Mouse (Mus musculus) embryo, embryonic 10 days (tissue): Measurements from ENCODE around the gene Lilr4b.
"Not testable (repeated sequence)": the region's sequence is repeated elsewhere in the genome, so short reads cannot be mapped to it uniquely, and the experiment has no call there.

ENCODE experiments used
- DNase-seq: peaks from one replicate; pipeline ENCODE4 v3.0.0-alpha.2; 2015; ENCODE audit warnings: low spot score

The Lilr4b gene

DNA sequence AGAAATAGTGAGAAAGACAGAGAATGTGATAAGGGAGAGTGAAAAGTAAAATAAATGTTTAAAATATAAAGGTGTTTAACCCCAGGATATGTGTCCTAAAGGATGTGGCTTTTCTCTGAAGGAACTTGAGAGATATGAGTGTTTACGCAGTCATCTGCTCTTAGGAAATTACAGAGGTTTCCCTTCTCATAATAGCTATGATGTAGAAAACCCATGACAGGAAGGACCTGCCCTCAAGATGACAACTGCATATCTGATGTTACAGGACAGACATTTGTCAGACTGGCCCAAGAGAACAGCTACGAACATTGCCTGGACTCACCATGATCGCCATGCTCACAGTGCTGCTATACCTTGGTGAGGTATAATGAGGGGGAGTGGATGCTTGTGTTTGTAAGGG lies at the start of gene Lilr4b, which contains the start of gene Gm49339:
Lilr4b (plus strand) TSS at position 236 of the 400 bp plus-strand sequence.
Gm49339 (plus strand) TSS at position 216 of the 400 bp plus-strand sequence.
- not testable (repeated sequence) for DNase-seq

DNA sequence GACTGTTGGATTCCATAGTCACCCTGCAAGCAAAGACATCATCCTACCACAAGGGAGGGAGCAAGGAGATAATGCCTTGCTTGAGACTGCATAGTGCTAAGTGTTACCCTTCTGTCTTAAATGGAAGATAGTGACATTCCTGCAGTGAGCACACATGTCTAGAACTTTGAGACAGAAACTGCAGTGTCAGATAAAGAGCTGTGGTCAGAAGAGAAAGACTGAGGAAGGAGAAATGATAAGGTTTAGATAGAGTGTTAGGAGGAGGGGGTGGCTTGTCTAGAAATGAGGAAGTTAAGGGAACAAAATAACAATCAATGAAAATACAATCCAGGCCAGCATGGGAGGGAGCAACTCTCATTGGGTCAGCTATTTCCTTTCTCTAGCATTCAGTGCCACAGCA lies 47.5 kb upstream of the Lilr4b start:
- no peak for DNase-seq

GRCm38 (mm10) chr10:51435684-51436083 lies 44.7 kb upstream of the Lilr4b start:
- DNase-seq = no peak

DNA sequence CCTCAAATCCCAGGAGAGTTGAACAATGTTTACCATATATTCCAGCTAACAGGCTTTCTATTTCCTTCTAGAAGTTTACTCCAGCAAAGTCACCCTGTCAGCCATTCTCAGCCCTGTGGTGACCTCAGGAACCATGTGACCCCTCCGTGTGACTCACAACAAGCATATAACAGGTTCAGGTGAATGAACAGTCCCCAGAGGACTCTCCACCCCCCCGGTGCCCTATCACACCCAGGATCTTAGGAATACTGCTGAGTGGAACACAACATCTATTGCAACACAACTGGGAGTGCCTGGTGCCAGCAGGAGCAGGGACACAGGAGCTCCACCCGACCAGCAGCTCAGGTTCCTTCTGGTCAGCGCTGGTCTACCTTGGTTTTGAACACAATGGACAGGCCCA lies 28.8 kb upstream of the Lilr4b start:
- DNase-seq = no peak

DNA sequence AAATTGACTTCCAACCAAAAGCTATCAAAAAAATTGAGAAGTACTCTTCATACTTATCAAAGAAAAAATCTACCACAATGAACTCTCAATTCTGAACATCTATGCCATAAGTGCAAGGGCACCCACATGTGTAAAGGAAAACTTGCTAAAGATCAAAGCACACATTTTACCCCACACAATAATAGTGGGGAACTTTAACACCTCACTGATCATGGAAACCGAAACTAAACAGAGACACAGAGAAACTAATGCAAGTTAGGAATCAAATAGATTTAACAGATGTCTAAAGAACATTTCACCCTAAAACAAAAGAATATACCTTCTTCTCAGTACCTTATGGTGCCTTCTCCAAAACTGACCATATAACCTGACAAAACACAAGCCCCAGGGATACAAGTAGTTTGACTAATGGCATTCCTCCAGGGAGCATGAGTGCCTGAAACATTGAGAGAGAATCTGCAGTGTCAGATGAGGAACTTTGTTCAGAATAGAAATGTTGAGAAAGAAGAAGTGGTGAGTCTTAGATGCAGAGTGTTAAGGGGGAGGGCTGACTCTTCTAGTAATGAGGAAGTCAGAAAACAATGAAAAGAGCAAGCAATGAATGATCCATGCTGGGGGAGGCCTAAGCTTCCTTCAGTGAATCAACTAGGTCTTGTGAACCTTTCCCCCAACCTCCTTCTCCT lies 26.7 kb upstream of the Lilr4b start:
- no peak for DNase-seq

- no peak for DNase-seq
Measured at GRCm38 (mm10) chr10:51454365-51454764, 26.1 kb upstream of the Lilr4b start.

GRCm38 (mm10) chr10:51455762-51456161 lies 24.7 kb upstream of the Lilr4b start:
- DNase-seq = no peak

GRCm38 (mm10) chr10:51456369-51456768 lies 24.1 kb upstream of the Lilr4b start:
- DNase-seq = no peak

GRCm38 (mm10) chr10:51463800-51464199 lies 16.6 kb upstream of the Lilr4b start:
- DNase-seq = not testable (repeated sequence)

- not testable (repeated sequence) for DNase-seq
Measured at GRCm38 (mm10) chr10:51490691-51491090, 10.3 kb downstream of the Lilr4b start, which contains the start of gene Lilrb4a. Lilrb4a (plus strand) TSS chr10:51490956.

- DNase-seq = no peak
Measured at GRCm38 (mm10) chr10:51520021-51520420, 39.6 kb downstream of the Lilr4b start.

GRCm38 (mm10) chr10:51521453-51521852 lies 41.0 kb downstream of the Lilr4b start:
- no peak for DNase-seq

- no peak for DNase-seq
Measured at GRCm38 (mm10) chr10:51526090-51526489, 45.7 kb downstream of the Lilr4b start.

GRCm38 (mm10) chr10:51526633-51527032 lies 46.2 kb downstream of the Lilr4b start:
- no peak for DNase-seq

DNA sequence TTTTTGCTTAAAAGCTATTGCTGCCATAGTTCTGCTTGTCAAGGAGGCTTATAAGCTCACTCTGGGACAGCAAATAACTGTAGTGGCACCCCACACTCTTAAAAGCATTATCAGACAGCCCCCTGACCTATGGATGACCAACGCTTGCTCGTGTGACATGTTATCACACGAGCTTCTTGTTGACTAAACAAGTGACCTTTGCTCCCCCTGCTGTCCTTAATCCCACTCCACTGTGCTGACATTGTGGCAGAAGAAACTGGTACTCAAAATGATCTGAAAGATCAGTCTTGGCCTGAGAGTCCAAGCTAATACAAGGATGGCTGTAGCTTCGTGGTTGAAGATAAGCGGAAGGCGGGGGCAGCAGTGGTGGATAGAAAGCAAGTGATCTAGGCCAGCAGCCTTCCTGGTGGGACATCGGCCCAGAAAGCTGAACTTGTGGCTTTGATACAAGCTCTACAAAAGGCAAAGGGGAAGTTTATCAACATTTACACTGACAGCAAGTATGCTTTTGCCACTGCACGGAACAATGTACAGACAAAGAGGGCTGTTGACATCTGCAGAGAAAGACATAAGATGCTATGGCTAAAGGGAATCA lies 48.5 kb downstream of the Lilr4b start:
- DNase-seq = no peak

DNA sequence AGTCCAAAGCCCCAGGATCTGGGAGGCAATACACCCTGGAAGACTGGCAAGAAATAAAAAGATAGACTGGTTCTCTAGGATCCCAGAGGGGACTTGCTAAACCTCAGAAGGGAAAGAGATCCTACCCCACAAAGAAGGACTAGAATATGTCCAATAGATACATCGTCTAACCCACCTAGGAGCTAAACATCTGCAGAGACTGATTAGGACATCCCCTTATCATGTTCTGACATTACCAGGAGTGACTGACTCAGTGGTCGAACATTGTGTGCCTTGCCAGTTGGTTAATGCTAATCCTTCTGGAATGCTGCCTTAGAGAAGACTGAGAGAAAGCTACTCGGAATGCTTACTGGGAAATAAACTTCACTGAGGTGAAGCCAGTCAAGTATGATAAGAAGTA lies 49.1 kb downstream of the Lilr4b start:
- DNase-seq = no peak

- DNase-seq = no peak
Measured at GRCm38 (mm10) chr10:51530813-51531212, 50.4 kb downstream of the Lilr4b start.
